8 mouse cellular contexts compared by ENCODE assay signal in the genomic region with DNA sequence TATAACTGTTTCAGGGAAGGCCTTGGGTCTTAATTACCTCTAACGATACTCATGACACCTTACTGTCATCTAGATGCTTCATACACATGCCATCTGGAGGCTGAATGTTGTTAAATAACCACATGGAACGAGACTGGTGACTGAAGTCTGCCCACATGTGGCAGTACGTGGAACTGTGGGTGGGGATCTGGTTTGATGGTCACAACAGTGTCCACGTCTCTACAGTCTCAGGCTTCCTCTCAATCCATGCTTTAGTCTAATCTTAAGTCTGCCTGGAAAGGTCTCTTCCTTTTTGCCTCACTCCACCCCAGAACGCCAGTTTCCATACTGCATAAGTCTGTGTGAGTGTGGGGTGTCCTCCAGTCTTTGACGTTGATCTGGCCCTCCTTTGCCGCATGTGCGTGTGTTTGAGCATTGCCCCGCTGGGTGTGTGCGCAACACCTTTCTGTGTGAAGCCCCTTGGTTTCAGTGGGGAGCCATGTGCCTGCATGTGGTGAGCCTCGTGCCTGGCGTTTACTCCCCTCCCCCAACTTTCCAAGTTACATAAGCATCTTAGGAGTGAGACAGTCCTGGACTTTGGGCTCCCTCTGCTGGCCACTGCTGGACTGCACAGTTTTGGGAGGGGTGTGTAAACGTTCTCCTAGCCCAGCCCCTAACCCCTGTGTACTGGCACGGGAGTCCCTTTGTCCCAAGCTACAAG. TPM values are rescaled to one million over a fixed set of nuclear protein-coding genes. Genes with fewer than 3 reads are reported as not detected.
DNase-seq lines count a peak whose midpoint lies in the region; ATAC-seq and TF ChIP-seq lines count a peak whose summit lies in the region.

No protein-coding gene starts in this region.

- peaks cover 40% of the 10 kb centered on the region for H3K4me1 ChIP-seq in embryonic facial prominence, embryonic 13.5 days
- peaks cover 7% of the 10 kb centered on the region for H3K4me1 ChIP-seq in heart, adult 2 months (ENCODE audit: control insufficient read depth, insufficient read depth, low read length)
- H3K4me1 ChIP-seq in kidney, adult 2 months (ENCODE audit: control insufficient read depth, insufficient read depth, low read length): peaks cover 13% of the 10 kb centered on the region; the same call in 1 of the 2 replicates
- H3K4me1 ChIP-seq in limb, embryonic 11.5 days (ENCODE audit: control insufficient read depth, insufficient read depth, low read length): peaks cover 11% of the 10 kb centered on the region; the same call in 1 of the 2 replicates
- peaks cover 53% of the 10 kb centered on the region for H3K4me1 ChIP-seq in midbrain, embryonic 13.5 days (replicated peaks)

- H3K4me3 ChIP-seq in embryonic facial prominence, embryonic 13.5 days: peak overlapping the region; percentile 32
- peak overlapping the region; percentile 50 for H3K4me3 ChIP-seq in heart, adult 2 months
- H3K4me3 ChIP-seq in kidney, adult 2 months (ENCODE audit: insufficient read depth, low read depth, low read length): peak overlapping the region; percentile 34
- no peak overlapping the region for H3K4me3 ChIP-seq in limb, embryonic 11.5 days (ENCODE audit: low read depth, low read length)
- H3K4me3 ChIP-seq in midbrain, embryonic 13.5 days (replicated peaks): peak overlapping the region; percentile 33

- ATAC-seq in embryonic facial prominence, embryonic 13.5 days (ENCODE audit: insufficient number of reproducible peaks, insufficient read depth, low FRiP score, low TSS enrichment, low read depth): peak; percentile 72
- ATAC-seq in limb, embryonic 11.5 days (ENCODE audit: insufficient number of reproducible peaks, low FRiP score, low TSS enrichment, low read depth): peak; percentile 84
- ATAC-seq in midbrain, embryonic 13.5 days: peak; percentile 62

- H3K36me3 ChIP-seq in embryonic facial prominence, embryonic 13.5 days: no peaks in the 10 kb centered on the region
- H3K36me3 ChIP-seq in heart, adult 2 months (ENCODE audit: control insufficient read depth, insufficient read depth, low read length): no peaks in the 10 kb centered on the region
- H3K36me3 ChIP-seq in kidney, adult 2 months (ENCODE audit: control insufficient read depth, insufficient read depth, low read length): no peaks in the 10 kb centered on the region
- H3K36me3 ChIP-seq in limb, embryonic 11.5 days (ENCODE audit: control insufficient read depth, insufficient read depth, low read length): no peaks in the 10 kb centered on the region
- H3K36me3 ChIP-seq in midbrain, embryonic 13.5 days: no peaks in the 10 kb centered on the region

- 2% methylated on average over 14 of the region's 14 CpGs for WGBS in embryonic facial prominence, embryonic 13.5 days
- under 1% methylated on average over 14 of the region's 14 CpGs for WGBS in heart, adult 2 months
- under 1% methylated on average over 14 of the region's 14 CpGs for WGBS in kidney, adult 2 months
- 5% methylated on average over 14 of the region's 14 CpGs for WGBS in limb, embryonic 11.5 days
- 3% methylated on average over 14 of the region's 14 CpGs for WGBS in midbrain, embryonic 13.5 days

- no peaks in the 10 kb centered on the region for H3K27me3 ChIP-seq in embryonic facial prominence, embryonic 13.5 days
- no peaks in the 10 kb centered on the region for H3K27me3 ChIP-seq in heart, adult 2 months (ENCODE audit: control insufficient read depth, insufficient read depth, low read length)
- no peaks in the 10 kb centered on the region for H3K27me3 ChIP-seq in kidney, adult 2 months (replicated peaks; ENCODE audit: control insufficient read depth, insufficient read depth, low read length)
- no peaks in the 10 kb centered on the region for H3K27me3 ChIP-seq in limb, embryonic 11.5 days (ENCODE audit: control insufficient read depth, insufficient read depth, low read length)
- no peaks in the 10 kb centered on the region for H3K27me3 ChIP-seq in midbrain, embryonic 13.5 days

- intact Hi-C loops in heart, adult 2 months (cut with DNase I): loop anchor here (1.0 to 5.0 kb wide), 8 partner anchors 63 to 263 kb away; a partner anchor contains a TSS

- DNase-seq in 416B (ENCODE audit: low read depth): peak; percentile 94
- peak; percentile 75 to 90 for DNase-seq in adrenal gland, postnatal 4 days (ENCODE audit: low spot score in 2 of 2)
- peak; percentile 89 to 92 for DNase-seq in heart, adult 2 months
- peak; percentile 95 for DNase-seq in kidney, adult 2 months
- peak; percentile 98 for DNase-seq in limb, embryonic 11.5 days (ENCODE audit: low spot score)
- peak; percentile 70 for DNase-seq in spleen, adult 12 weeks (ENCODE audit: low spot score)

- no peaks in the 10 kb centered on the region for H3K79me2 ChIP-seq in heart, adult 2 months (replicated peaks; ENCODE audit: control insufficient read depth, insufficient read depth, low read length)

- H3K9me3 ChIP-seq in embryonic facial prominence, embryonic 13.5 days: no peaks in the 10 kb centered on the region
- no peaks in the 10 kb centered on the region for H3K9me3 ChIP-seq in limb, embryonic 11.5 days (ENCODE audit: control insufficient read depth, low read length)
- no peaks in the 10 kb centered on the region for H3K9me3 ChIP-seq in midbrain, embryonic 13.5 days

- peak; percentile 100 for TF ChIP-seq EP300 in heart, adult 2 months (IDR thresholded peaks at IDR 0.05; ENCODE audit: insufficient read depth, low read depth, low read length)

- TF ChIP-seq POLR2A in heart, adult 2 months (IDR thresholded peaks at IDR 0.05; ENCODE audit: insufficient read depth, low read depth, low read length): peak; percentile 73
- peak; percentile 43 for TF ChIP-seq POLR2A in kidney, adult 2 months (IDR thresholded peaks at IDR 0.05; ENCODE audit: low read depth, low read length)

- H3K27ac ChIP-seq in embryonic facial prominence, embryonic 13.5 days: peak overlapping the region; percentile 86
- H3K27ac ChIP-seq in heart, adult 2 months: peak overlapping the region; percentile 99
- H3K27ac ChIP-seq in kidney, adult 2 months (ENCODE audit: insufficient read depth, low read depth, low read length): peak overlapping the region; percentile 96
- H3K27ac ChIP-seq in limb, embryonic 11.5 days (replicated peaks; ENCODE audit: low read depth, low read length): peak overlapping the region; percentile 75
- H3K27ac ChIP-seq in midbrain, embryonic 13.5 days: peak overlapping the region; percentile 74

- peak overlapping the region; percentile 68 for H3K9ac ChIP-seq in embryonic facial prominence, embryonic 13.5 days
- H3K9ac ChIP-seq in heart, adult 2 months (ENCODE audit: low read depth, low read length): peak overlapping the region; percentile 80
- peak overlapping the region; percentile 52; the same call in 1 of the 2 replicates for H3K9ac ChIP-seq in limb, embryonic 11.5 days (ENCODE audit: low read length)
- H3K9ac ChIP-seq in midbrain, embryonic 13.5 days (replicated peaks): peak overlapping the region; percentile 44; the same call in 1 of the 2 replicates

- H3K4me2 ChIP-seq in embryonic facial prominence, embryonic 13.5 days: peak overlapping the region; percentile 93
- peak overlapping the region; percentile 43 for H3K4me2 ChIP-seq in limb, embryonic 11.5 days (ENCODE audit: low read depth, severe bottlenecking)
- peak overlapping the region; percentile 63 for H3K4me2 ChIP-seq in midbrain, embryonic 13.5 days (replicated peaks)

- peak; percentile 67 for TF ChIP-seq CTCF in heart, adult 2 months (IDR thresholded peaks at IDR 0.05)
- peak; percentile 97 for TF ChIP-seq CTCF in kidney, adult 2 months (conservative IDR thresholded peaks at IDR 0.05; ENCODE audit: insufficient read depth, insufficient read length, low read depth, low read length)

RNA-seq across cellular contexts. Expression of a gene that starts 12.0 kb away (rescaled TPM):
- 10 to 100 TPM; 50.9 to 70.2 TPM for total RNA-seq in adrenal gland, postnatal 4 days (2021)
- polyA plus RNA-seq in embryonic facial prominence, embryonic 13.5 days (2015; fragmentation: Nextera tagmentation; extraction: Ambion mirVana): 1.9 and 2.5 TPM in 2 replicates
- total RNA-seq in heart, adult 2 months (2021): 100 to 1,000 TPM; 462 to 588 TPM
- 319 and 349 TPM in 2 replicates for polyA plus RNA-seq in heart, adult 2 months (2012; rRNA removed)
- 21.5 and 36.4 TPM in 2 replicates for polyA plus RNA-seq in kidney, adult 2 months (2012; rRNA removed)
- 1.4 and 1.5 TPM in 2 replicates for polyA plus RNA-seq in limb, embryonic 11.5 days (2014; fragmentation: Nextera tagmentation; extraction: Ambion mirVana)
- polyA plus RNA-seq in midbrain, embryonic 13.5 days (2015; fragmentation: Nextera tagmentation; extraction: Ambion mirVana): 25.3 and 25.8 TPM in 2 replicates

RNA-seq across cellular contexts. Expression of a gene that starts 19.3 kb away (rescaled TPM):
- total RNA-seq in adrenal gland, postnatal 4 days (2021): under 1 TPM; 0.11 to 0.20 TPM
- polyA plus RNA-seq in embryonic facial prominence, embryonic 13.5 days (2015; fragmentation: Nextera tagmentation; extraction: Ambion mirVana): 0.07 TPM in 1 of 2 replicates, not detected in the other
- total RNA-seq in heart, adult 2 months (2021): not detected
- 0.04 and 0.06 TPM in 2 replicates for polyA plus RNA-seq in heart, adult 2 months (2012; rRNA removed)
- 0.06 and 0.11 TPM in 2 replicates for polyA plus RNA-seq in kidney, adult 2 months (2012; rRNA removed)
- not detected in 2 replicates for polyA plus RNA-seq in limb, embryonic 11.5 days (2014; fragmentation: Nextera tagmentation; extraction: Ambion mirVana)
- 3.6 and 3.9 TPM in 2 replicates for polyA plus RNA-seq in midbrain, embryonic 13.5 days (2015; fragmentation: Nextera tagmentation; extraction: Ambion mirVana)

RNA-seq across cellular contexts. Expression of a gene that starts 31.2 kb away (rescaled TPM):
- total RNA-seq in adrenal gland, postnatal 4 days (2021): 1 to 10 TPM; 1.8 to 4.5 TPM
- polyA plus RNA-seq in embryonic facial prominence, embryonic 13.5 days (2015; fragmentation: Nextera tagmentation; extraction: Ambion mirVana): 0.06 TPM in 2 replicates
- under 1 TPM; 0.07 to 0.08 TPM for total RNA-seq in heart, adult 2 months (2021)
- polyA plus RNA-seq in heart, adult 2 months (2012; rRNA removed): 0.26 and 0.27 TPM in 2 replicates
- 17.0 and 17.1 TPM in 2 replicates for polyA plus RNA-seq in kidney, adult 2 months (2012; rRNA removed)
- polyA plus RNA-seq in limb, embryonic 11.5 days (2014; fragmentation: Nextera tagmentation; extraction: Ambion mirVana): 0.07 and 0.11 TPM in 2 replicates
- 0.98 TPM in 2 replicates for polyA plus RNA-seq in midbrain, embryonic 13.5 days (2015; fragmentation: Nextera tagmentation; extraction: Ambion mirVana)

RNA-seq across cellular contexts. Expression of a gene that starts 48.4 kb away (rescaled TPM):
- total RNA-seq in adrenal gland, postnatal 4 days (2021): 10 to 100 TPM; 45.3 to 55.6 TPM
- polyA plus RNA-seq in embryonic facial prominence, embryonic 13.5 days (2015; fragmentation: Nextera tagmentation; extraction: Ambion mirVana): 46.9 and 49.8 TPM in 2 replicates
- total RNA-seq in heart, adult 2 months (2021): 10 to 100 TPM; 10.9 to 13.5 TPM
- polyA plus RNA-seq in heart, adult 2 months (2012; rRNA removed): 25.9 and 39.9 TPM in 2 replicates
- 54.3 and 57.7 TPM in 2 replicates for polyA plus RNA-seq in kidney, adult 2 months (2012; rRNA removed)
- polyA plus RNA-seq in limb, embryonic 11.5 days (2014; fragmentation: Nextera tagmentation; extraction: Ambion mirVana): 31.9 and 35.4 TPM in 2 replicates
- polyA plus RNA-seq in midbrain, embryonic 13.5 days (2015; fragmentation: Nextera tagmentation; extraction: Ambion mirVana): 90.3 and 112 TPM in 2 replicates

RNA-seq across cellular contexts. Expression of a gene that starts 51.6 kb away (rescaled TPM):
- total RNA-seq in adrenal gland, postnatal 4 days (2021): under 1 TPM; 0.39 to 0.45 TPM
- polyA plus RNA-seq in embryonic facial prominence, embryonic 13.5 days (2015; fragmentation: Nextera tagmentation; extraction: Ambion mirVana): not detected in 2 replicates
- not detected for total RNA-seq in heart, adult 2 months (2021)
- 0.10 and 0.35 TPM in 2 replicates for polyA plus RNA-seq in heart, adult 2 months (2012; rRNA removed)
- 0.09 and 0.11 TPM in 2 replicates for polyA plus RNA-seq in kidney, adult 2 months (2012; rRNA removed)
- polyA plus RNA-seq in limb, embryonic 11.5 days (2014; fragmentation: Nextera tagmentation; extraction: Ambion mirVana): not detected in 2 replicates
- polyA plus RNA-seq in midbrain, embryonic 13.5 days (2015; fragmentation: Nextera tagmentation; extraction: Ambion mirVana): not detected in 2 replicates

Comparison
In these comparisons a context has a peak if more than half of its experiments do, and no peak if none do; other contexts are left out.
1. H3K4me2 ChIP-seq: peak in every context shown above with its lines; median percentile 93 in embryonic facial prominence, embryonic 13.5 days; 63 in midbrain, embryonic 13.5 days; 43 in limb, embryonic 11.5 days.